Mouse (Mus musculus) naive thymus-derived CD4-positive, alpha-beta T cell, adult 2 months (primary cell): ENCODE data around the gene Ubxn4.
A peak's percentile ranks its signal among the peaks of the same experiment; 100 is the strongest.
"Not testable (repeated sequence)": the region's sequence is repeated elsewhere in the genome, so short reads cannot be mapped to it uniquely, and the experiment has no call there.

Experiments
- DNase-seq: peaks from one replicate; pipeline ENCODE4 v3.0.0-alpha.2; 2011; ENCODE audit warnings: low read depth

Ubxn4 gene

DNA sequence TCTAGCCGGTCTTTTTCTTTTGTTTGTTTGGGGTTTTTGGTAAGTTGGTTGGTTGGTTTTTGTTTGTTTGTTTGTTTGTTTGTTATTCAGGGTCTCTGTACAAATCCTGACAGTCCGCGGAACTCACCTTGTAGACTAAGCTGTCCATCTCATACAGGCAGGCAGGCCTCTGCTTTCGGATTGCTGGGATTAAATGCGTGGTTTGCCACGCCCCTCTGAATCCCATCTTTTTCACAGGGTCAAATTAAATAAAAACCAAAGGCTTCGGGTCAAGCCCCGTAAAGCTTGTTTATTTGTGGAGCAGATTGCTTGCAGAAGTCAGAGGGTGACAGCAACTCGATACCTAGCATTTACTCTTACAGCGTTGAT is at the start of gene Ubxn4:
TSS of gene Ubxn4 (plus strand) at position 338 of the 369 bp plus-strand sequence.
- DNase-seq, result no peak

- no peak for DNase-seq
Measured at GRCm38 (mm10) chr1:128194011-128194410, 49.8 kb upstream of the Ubxn4 start.

GRCm38 (mm10) chr1:128197353-128197752 is 46.4 kb upstream of the Ubxn4 start:
- no peak for DNase-seq

GRCm38 (mm10) chr1:128213261-128213660 is 30.5 kb upstream of the Ubxn4 start:
- DNase-seq, result no peak

DNA sequence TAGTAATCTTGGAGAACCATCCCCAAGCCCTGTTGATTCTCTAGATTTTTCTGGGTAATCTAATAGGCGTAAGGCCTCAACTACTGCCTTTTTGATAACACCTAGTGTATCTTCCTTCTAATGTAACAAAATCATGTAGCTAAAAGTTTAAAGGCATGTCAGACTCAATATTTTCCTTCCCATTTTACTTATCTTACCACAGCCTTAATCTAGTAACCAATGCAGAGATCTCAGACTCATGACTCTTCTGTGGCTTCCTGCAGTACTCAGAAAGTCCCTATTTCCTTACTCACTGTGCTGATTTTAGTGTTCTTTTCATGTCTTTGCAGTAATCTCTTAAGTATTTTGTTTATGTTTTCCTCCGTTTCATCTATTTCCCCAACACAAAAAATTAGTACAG is 21.9 kb upstream of the Ubxn4 start:
- no peak for DNase-seq

- DNase-seq, result no peak
Measured at GRCm38 (mm10) chr1:128223304-128223703, 20.5 kb upstream of the Ubxn4 start.

- DNase-seq, result no peak
Measured at GRCm38 (mm10) chr1:128235181-128235580, 8.6 kb upstream of the Ubxn4 start.

- peak; percentile 98 for DNase-seq
Measured at GRCm38 (mm10) chr1:128243996-128244726, 397 bp downstream of the Ubxn4 start.

DNA sequence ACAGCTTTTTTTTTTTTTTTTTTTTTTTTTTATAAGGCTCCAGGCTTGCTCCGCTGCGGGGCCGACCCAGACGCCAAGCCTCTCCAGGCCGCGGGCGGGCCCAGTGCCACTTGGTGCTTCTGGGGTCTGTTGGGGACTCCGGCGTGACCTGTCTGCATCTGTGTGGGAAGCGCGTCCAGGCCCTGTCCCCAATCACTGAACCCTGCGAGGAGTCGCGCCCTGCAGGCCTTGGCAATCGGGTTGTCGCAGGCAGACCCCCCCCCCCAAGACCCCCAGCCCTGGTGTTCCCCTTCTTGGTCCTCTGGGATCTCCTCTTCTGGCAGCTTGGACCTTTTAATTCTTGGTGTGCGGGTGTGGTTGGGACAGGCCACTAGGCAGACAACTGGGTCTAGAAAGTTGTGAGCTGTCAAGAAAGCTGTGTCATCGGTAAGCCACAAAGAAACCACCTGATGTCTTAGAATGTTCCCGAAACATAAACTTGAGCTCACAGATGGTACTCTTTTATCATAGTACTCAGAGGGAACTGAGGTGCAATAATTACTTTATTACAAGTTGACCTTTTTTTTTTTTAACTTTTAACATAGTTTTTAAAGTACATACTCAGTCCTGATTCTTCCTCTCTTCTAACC is 1.1 kb downstream of the Ubxn4 start:
- peak; percentile 65 for DNase-seq

GRCm38 (mm10) chr1:128267061-128267460 is 23.3 kb downstream of the Ubxn4 start:
- DNase-seq, result not testable (repeated sequence)

DNA sequence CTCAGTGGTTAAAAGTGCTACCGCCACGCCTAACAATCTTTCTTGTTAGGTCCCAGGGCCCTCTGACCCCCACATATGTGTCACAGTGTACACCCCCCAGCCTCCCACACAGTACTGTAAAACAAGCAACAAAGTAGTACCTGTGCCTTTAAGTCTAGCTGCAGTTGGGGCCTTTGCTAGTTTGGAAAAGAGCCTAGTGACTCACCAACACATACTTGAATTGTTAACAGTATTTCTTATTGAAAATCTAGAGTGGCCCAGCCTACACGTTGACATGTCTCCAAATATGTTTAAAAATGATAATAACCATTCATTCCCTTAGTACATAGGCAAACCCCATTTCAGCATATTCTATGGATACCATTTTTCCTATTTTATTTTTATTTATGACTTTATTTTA is 27.0 kb downstream of the Ubxn4 start:
- DNase-seq, result no peak

DNA sequence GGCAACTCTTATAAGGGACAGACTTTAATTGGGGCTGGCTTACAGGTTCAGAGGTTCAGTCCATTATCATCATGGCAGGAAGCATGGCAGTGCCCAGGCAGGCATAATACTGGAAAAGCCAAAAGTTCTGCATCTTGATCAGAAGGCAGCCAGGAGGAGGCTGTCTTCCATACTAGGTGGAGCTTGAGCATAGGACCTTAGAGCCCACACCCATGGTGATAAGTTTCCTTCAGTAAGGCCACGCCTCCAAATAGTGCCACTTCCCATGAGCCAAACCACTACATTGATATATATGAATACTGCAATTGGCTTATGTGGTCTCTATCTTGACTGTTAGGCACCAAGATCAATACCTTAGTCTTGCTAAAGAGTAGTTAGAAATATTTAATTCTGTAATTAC is 32.1 kb downstream of the Ubxn4 start:
- DNase-seq, result no peak

GRCm38 (mm10) chr1:128278563-128278962 is 34.8 kb downstream of the Ubxn4 start:
- DNase-seq, result no peak

GRCm38 (mm10) chr1:128281753-128282152 is 38.0 kb downstream of the Ubxn4 start:
- DNase-seq, result peak; percentile 11

DNA sequence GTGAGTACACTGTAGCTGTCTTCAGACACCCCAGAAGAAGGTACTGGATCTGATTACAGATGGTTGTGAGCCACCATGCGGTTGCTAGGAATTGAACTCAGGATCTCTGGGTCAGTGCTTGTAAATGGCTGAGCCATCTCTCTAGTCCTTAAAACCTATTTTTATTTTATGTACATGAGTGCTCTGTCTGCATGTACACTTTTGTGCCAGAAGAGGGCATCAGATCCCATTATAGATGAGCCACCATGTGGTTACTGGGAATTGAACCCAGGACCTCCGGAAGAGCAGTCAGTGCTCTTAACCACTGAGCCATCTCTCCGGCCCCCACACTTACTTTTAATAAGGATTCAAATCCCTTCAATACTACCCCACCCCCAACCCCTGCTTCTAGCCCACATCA is 39.2 kb downstream of the Ubxn4 start:
- DNase-seq, result no peak

GRCm38 (mm10) chr1:128284157-128284690 is 40.5 kb downstream of the Ubxn4 start:
- no peak for DNase-seq

- DNase-seq, result no peak
Measured at GRCm38 (mm10) chr1:128285136-128285535, 41.4 kb downstream of the Ubxn4 start.

- no peak for DNase-seq
Measured at GRCm38 (mm10) chr1:128290295-128290694, 46.5 kb downstream of the Ubxn4 start.

DNA sequence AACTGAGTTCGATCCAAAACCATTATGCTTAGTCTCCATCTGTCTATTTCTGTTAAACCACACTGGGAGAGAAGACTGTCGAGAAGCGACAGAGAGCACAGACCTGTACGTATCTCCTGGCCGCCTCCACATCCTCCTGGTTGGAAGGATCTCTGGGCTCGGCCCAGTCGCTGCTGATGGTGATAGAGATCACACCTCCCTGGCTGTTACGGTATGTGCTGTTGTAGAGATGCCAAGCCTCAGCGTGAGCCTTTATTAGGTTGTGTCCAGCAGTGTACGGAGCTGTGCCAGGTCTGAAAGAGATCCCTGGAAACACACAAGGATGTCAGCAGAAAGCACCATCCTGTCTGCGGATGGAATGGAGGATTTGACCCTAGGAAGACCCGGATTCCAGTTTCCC is 49.8 kb downstream of the Ubxn4 start:
- DNase-seq, result no peak

- DNase-seq, result no peak
Measured at GRCm38 (mm10) chr1:128295296-128295695, 51.5 kb downstream of the Ubxn4 start.

- DNase-seq, result no peak
Measured at GRCm38 (mm10) chr1:128295717-128296528, 52.2 kb downstream of the Ubxn4 start.

GRCm38 (mm10) chr1:128303900-128304299 is 60.1 kb downstream of the Ubxn4 start:
- no peak for DNase-seq

- DNase-seq, result no peak
Measured at GRCm38 (mm10) chr1:128309043-128309442, 65.3 kb downstream of the Ubxn4 start.
